Mouse (Mus musculus): ENCODE data around the gene Gnai2.

DNA sequence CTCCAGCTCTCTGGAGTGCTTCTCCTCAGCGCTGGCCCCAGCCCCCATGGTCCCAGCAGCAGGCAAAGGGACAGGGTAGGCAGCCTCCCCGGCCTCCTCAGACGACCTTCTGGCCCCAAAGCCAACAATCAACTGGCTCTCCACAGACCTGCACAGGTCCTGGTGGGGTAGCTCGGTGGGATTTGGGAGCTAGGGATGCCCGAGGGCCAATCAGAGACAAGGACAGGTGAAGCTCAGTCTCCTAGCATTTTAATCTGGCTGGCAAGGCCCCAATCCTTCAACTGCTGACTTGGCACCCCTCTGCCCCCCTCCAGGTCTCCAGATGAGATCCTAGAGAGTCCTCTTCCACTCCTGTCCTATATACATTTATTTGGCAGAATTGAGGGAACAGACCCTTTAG lies 44.3 kb upstream of the Gnai2 start, which contains the start of gene Gnat1:
- no peak for TF ChIP-seq CTCF (IDR thresholded peaks at IDR 0.05; ENCODE audit: low read depth)
- no peak for TF ChIP-seq EP300 (IDR thresholded peaks at IDR 0.05; ENCODE audit: low read depth)
